Mouse (Mus musculus): ENCODE measurements around the gene Apcs. TPM values are rescaled to one million over a fixed set of nuclear protein-coding genes. Genes with fewer than 3 reads are reported as not detected.

Gene Apcs
- 1.4 TPM in 1 of 2 replicates, not detected in the other for polyA plus RNA-seq (2015; fragmentation: Nextera tagmentation; extraction: Ambion mirVana)

DNA sequence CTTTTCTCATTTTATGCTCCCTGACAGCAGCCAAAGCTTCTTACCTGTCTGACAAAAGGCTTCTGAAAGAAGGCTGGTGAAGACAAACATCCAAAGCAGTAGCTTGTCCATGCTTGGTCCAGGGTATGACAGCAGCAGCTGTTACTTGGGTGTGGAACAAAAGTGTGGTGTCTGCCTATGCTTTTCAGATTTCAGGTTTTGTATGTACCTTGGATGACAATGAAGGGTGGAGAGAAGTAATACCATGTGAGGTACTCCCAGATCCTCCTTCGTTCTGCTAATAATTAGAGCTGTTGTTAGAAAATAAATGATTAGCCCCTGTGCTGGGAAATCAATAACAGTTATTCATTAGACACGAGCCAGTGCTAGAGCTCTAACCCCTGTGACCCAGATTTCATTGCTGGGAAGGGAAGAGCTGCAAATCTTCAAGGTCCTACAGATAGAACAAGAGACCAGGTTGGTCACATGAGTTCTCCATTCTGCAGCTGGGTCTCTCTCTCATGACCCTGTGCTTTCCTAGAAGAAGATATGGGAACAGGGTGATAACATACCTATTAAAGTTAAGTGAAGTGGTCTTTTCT, at the start of gene Apcs:
Gene Apcs (minus strand): TSS at position 265 of the 581 bp plus-strand sequence.
- Histone ChIP-seq H3K4me1 (no peaks in the 10 kb centered on the region), H3K27ac (no peak within 1 kb of the TSS), H3K4me2 (no peak within 1 kb of the TSS), H3K9me3 (no peaks in the 10 kb centered on the region), H3K4me3 (no peak within 1 kb of the TSS), H3K36me3 (no peaks in the 10 kb centered on the region), H3K9ac (no peak within 1 kb of the TSS), H3K27me3 (no peaks in the 10 kb centered on the region)
- ATAC-seq (ENCODE audit: insufficient number of reproducible peaks, insufficient read depth, low FRiP score, low TSS enrichment, low read depth), result no peak
- WGBS, result 60% methylated on average over 2 of the region's 2 CpGs

DNA sequence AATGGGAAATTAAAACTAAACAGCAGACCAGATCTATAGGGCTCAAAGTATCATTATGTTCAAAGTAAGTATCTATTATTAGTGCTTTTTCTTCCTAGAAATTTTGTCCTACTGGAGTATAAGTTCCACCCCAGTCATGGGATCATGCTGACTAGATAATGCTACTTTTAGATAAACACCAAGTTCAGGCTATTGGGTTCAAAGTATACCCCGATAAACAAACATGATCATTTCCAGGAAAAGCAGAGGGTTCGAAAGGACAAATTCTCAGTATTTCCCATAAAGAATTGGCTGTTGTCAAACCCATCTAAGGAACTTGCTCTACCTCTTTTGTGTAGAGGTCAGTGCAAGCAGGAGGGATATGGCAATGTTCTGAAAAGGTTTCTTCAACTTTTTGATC, 37.4 kb upstream of the Apcs start:
- Histone ChIP-seq H3K4me3 (no peak overlapping the region), H3K4me2 (no peak overlapping the region), H3K36me3 (no peaks in the 10 kb centered on the region), H3K4me1 (no peaks in the 10 kb centered on the region), H3K27ac (no peak overlapping the region), H3K27me3 (no peaks in the 10 kb centered on the region), H3K9ac (no peak overlapping the region), H3K9me3 (no peaks in the 10 kb centered on the region)
- ATAC-seq (ENCODE audit: insufficient number of reproducible peaks, insufficient read depth, low FRiP score, low TSS enrichment, low read depth), result no peak
- WGBS, result 92% methylated on average over 2 of the region's 2 CpGs

DNA sequence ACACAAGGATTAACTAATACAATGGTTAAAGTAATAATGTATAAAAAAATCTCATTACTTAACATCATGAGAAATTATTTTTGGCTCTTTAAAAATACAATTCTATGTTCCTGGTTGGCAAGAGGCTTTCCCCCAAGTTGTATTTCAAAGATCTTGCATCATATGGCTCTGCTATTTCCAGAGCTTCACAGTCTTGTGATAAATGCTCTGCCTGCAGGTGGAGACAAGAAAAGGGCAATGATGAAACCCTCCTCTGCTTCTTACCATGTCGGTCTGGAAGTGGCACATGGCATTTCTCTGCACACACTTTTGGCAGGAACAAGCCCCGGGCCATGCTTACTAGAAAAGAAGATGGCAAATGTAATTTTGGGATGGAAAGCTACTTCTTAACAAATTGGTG, 23.6 kb upstream of the Apcs start:
- no peaks in the 10 kb centered on the region for H3K36me3 ChIP-seq
- WGBS, result 80% methylated on average over 2 of the region's 2 CpGs
- no peaks in the 10 kb centered on the region for H3K9me3 ChIP-seq
- no peak overlapping the region for H3K9ac ChIP-seq
- H3K4me1 ChIP-seq, result no peaks in the 10 kb centered on the region
- no peak overlapping the region for H3K4me2 ChIP-seq
- no peak overlapping the region for H3K27ac ChIP-seq
- ATAC-seq (ENCODE audit: insufficient number of reproducible peaks, insufficient read depth, low FRiP score, low TSS enrichment, low read depth), result no peak
- H3K4me3 ChIP-seq, result no peak overlapping the region
- H3K27me3 ChIP-seq, result no peaks in the 10 kb centered on the region

DNA sequence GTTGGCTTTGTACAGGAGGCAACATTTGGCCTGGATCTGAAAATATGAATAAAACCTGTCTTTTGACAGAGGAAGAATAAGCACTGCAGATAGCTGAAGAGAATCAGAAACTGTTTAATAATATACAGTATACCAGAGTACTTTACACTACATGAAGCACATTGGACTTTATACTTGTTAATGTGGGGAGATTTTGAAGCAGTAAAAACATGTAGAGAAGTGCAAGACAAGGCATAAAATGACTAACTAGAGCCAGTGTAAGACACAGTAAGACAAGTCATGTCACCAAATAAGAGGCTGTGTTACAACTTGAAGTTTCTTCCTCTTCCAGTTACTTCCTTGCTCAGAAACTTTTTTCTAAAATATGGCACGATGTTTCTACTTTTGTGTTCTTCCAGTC, 22.3 kb upstream of the Apcs start:
- Histone ChIP-seq H3K4me3 (no peak overlapping the region), H3K4me1 (no peaks in the 10 kb centered on the region), H3K36me3 (no peaks in the 10 kb centered on the region), H3K27me3 (no peaks in the 10 kb centered on the region), H3K9me3 (no peaks in the 10 kb centered on the region), H3K9ac (no peak overlapping the region), H3K4me2 (no peak overlapping the region), H3K27ac (no peak overlapping the region)
- ATAC-seq (ENCODE audit: insufficient number of reproducible peaks, insufficient read depth, low FRiP score, low TSS enrichment, low read depth), result no peak
- 78% methylated on average over 1 of the region's 1 CpGs for WGBS

DNA sequence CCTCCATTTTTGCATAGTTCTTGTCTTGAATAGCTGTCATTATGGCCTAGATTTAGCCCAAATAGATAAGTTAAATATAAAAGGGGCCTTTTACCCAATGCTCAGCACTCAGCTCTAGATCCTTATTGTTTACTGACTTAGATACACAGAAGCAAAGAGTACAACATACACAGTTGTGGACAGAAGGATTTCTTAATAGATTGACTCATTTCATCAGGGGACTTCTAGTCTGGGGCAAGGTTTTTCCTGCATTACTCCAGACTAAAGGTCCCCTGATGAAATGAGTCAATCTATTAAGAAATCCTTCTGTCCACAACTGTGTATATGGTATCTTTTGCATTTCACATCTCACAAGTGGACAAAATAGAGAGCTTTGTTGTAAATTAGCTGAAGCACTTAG, 8.5 kb upstream of the Apcs start:
- no peaks in the 10 kb centered on the region for H3K36me3 ChIP-seq
- ATAC-seq (ENCODE audit: insufficient number of reproducible peaks, insufficient read depth, low FRiP score, low TSS enrichment, low read depth), result no peak
- no peak overlapping the region for H3K27ac ChIP-seq
- no peaks in the 10 kb centered on the region for H3K4me1 ChIP-seq
- no peaks in the 10 kb centered on the region for H3K9me3 ChIP-seq
- no peak overlapping the region for H3K9ac ChIP-seq
- no peak overlapping the region for H3K4me2 ChIP-seq
- H3K27me3 ChIP-seq, result no peaks in the 10 kb centered on the region
- no peak overlapping the region for H3K4me3 ChIP-seq

DNA sequence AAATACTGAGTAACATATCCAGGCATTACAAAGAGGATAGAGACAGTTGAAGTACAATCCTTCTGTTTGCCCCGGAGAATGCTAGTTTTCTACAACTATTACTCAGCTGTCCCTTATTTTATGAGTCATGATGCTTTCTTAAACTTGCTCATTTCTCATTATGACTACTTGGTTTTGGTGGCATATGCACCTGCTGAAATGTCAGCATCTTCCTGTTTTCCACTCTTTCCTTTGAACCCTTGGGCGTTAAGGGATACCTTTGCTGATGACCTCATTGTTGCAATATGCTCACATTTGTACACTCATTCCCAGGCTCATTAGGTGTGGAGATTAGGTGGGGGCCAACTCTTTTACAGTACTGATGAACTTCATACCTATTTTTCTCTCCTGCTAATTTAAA, 594 bp upstream of the Apcs start:
- no peak overlapping the region for H3K4me3 ChIP-seq
- no peaks in the 10 kb centered on the region for H3K9me3 ChIP-seq
- H3K9ac ChIP-seq, result no peak overlapping the region
- H3K27me3 ChIP-seq, result no peaks in the 10 kb centered on the region
- WGBS, result 83% methylated on average over 2 of the region's 2 CpGs
- no peaks in the 10 kb centered on the region for H3K36me3 ChIP-seq
- ATAC-seq (ENCODE audit: insufficient number of reproducible peaks, insufficient read depth, low FRiP score, low TSS enrichment, low read depth), result no peak
- no peak overlapping the region for H3K4me2 ChIP-seq
- no peak overlapping the region for H3K27ac ChIP-seq
- H3K4me1 ChIP-seq, result no peaks in the 10 kb centered on the region

DNA sequence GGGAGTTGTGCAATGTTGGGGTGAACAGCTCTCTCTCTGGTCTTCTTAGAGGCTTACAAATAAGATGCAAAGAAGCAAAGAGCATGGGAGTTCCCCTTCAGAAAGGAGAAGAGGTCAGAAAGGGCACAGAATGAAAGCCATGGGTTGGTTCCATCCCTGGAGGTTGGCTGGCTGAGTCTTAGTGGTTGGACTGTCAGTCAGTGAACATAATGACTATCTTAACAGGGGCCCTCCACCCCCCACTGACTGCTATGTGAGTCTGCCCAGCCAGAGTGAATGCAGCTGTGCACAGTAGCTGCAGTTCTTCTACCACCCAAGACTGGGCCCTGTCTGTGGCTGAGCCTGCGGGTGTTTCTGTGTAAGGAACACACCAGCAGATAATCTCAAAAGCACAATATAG, 18.2 kb downstream of the Apcs start:
- Histone ChIP-seq H3K4me1 (no peaks in the 10 kb centered on the region), H3K9me3 (no peaks in the 10 kb centered on the region), H3K27ac (no peak overlapping the region), H3K4me2 (no peak overlapping the region), H3K36me3 (no peaks in the 10 kb centered on the region), H3K4me3 (no peak overlapping the region), H3K9ac (no peak overlapping the region), H3K27me3 (no peaks in the 10 kb centered on the region)
- ATAC-seq (ENCODE audit: insufficient number of reproducible peaks, insufficient read depth, low FRiP score, low TSS enrichment, low read depth), result no peak
- 77% methylated on average over 1 of the region's 1 CpGs for WGBS

DNA sequence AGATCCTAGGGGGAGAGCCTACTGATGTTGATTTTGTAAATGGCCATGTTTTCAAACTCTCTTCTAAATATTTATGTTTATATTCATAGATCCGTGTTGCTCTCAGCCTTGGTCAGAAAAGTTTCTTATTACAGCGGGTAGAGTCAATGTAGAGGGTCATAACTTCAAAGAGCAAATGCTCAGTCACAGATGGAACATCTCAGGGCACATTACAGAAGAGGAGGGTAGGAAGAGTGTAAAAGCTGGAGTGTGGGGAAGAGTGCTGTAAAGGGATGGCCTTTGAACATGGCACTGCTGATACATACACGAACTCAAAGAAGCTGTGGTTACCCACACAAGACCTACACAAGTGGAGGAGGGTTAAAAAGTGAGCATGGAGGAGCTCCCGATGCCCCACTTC, 19.6 kb downstream of the Apcs start:
- Histone ChIP-seq H3K36me3 (no peaks in the 10 kb centered on the region), H3K4me3 (no peak overlapping the region), H3K4me2 (no peak overlapping the region), H3K27ac (no peak overlapping the region), H3K4me1 (no peaks in the 10 kb centered on the region), H3K9ac (no peak overlapping the region), H3K9me3 (no peaks in the 10 kb centered on the region), H3K27me3 (no peaks in the 10 kb centered on the region)
- ATAC-seq (ENCODE audit: insufficient number of reproducible peaks, insufficient read depth, low FRiP score, low TSS enrichment, low read depth), result no peak
- 73% methylated on average over 4 of the region's 4 CpGs for WGBS

DNA sequence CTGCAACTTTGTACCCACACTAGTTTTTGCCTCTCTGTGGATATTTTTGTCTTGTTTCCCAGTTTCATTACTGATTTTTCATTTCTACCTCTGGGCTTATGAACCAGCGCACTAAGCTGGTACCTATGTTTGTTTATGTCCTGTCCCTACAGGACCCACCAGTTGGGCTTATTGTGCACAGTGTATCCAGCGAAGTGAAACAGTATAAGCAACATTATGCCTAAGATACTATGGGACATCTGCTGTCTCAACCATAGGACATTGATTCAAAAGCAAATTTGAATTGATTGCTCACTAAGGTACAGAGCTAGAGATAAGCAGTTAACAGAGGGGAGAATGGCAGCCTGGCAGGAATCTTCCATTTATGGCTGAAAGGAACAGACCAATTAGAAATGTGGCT, 46.7 kb downstream of the Apcs start:
- H3K27me3 ChIP-seq, result no peaks in the 10 kb centered on the region
- ATAC-seq (ENCODE audit: insufficient number of reproducible peaks, insufficient read depth, low FRiP score, low TSS enrichment, low read depth), result no peak
- WGBS, result 93% methylated on average over 2 of the region's 2 CpGs

DNA sequence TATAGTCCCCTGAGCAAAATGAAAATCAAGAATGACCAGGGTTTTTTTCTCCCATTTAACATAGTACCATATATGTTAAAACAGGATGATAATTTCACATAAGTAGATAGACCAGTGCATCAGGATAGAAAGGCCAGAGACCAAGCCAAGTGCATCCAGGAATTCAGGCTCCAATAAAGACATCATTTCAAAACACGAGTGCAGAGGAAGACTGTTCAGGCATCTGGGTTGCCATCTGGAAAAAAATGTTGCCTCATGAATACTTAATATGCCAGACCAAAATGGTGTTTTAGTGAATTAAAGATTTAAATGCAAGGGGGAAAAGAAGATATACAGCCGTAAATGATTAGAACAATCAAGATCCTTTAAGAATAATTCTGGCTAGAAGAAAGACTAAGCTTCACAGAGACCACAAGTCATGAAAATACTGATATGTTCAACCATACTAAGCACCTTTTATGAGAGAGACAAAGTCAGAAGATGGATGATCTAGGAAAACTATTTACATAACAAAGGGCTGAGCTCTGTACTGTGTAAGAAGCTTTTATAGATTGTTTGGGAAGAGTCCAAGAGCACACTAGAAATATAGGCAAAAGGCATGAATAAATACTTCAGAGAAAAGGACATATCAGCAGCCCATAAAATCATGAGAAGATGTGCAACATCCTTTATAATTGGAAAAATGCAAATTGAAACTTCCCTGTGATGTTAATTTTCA, 47.6 kb downstream of the Apcs start:
- Histone ChIP-seq H3K27me3 (no peaks in the 10 kb centered on the region), H3K4me3 (no peak overlapping the region), H3K9ac (no peak overlapping the region), H3K27ac (no peak overlapping the region), H3K36me3 (no peaks in the 10 kb centered on the region), H3K4me1 (no peaks in the 10 kb centered on the region), H3K4me2 (no peak overlapping the region), H3K9me3 (no peaks in the 10 kb centered on the region)
- no peak for ATAC-seq (ENCODE audit: insufficient number of reproducible peaks, insufficient read depth, low FRiP score, low TSS enrichment, low read depth)
- WGBS, result 71% methylated on average over 2 of the region's 2 CpGs

More for the DNA sequence above, 46.7 kb downstream of the Apcs start:
- no peaks in the 10 kb centered on the region for H3K4me1 ChIP-seq
- no peak overlapping the region for H3K9ac ChIP-seq
- no peaks in the 10 kb centered on the region for H3K9me3 ChIP-seq
- H3K4me3 ChIP-seq, result no peak overlapping the region
- no peak overlapping the region for H3K27ac ChIP-seq
- H3K4me2 ChIP-seq, result no peak overlapping the region
- no peaks in the 10 kb centered on the region for H3K36me3 ChIP-seq

Measured in embryonic facial prominence, embryonic 13.5 days (tissue).